Mouse (Mus musculus) right cerebral cortex, adult 18-20 months (tissue): Measurements from ENCODE around the gene Pde6b.

Source experiments
- DNase-seq: peaks from one replicate; pipeline ENCODE4 v3.0.0; 2022; ENCODE audit warnings: mixed read lengths

Gene Pde6b

GRCm38 (mm10) chr5:108465131-108465891, 77.1 kb downstream of the Pde6b start:
- DNase-seq = no peak

GRCm38 (mm10) chr5:108466647-108467046, 78.5 kb downstream of the Pde6b start:
- DNase-seq = no peak

DNA sequence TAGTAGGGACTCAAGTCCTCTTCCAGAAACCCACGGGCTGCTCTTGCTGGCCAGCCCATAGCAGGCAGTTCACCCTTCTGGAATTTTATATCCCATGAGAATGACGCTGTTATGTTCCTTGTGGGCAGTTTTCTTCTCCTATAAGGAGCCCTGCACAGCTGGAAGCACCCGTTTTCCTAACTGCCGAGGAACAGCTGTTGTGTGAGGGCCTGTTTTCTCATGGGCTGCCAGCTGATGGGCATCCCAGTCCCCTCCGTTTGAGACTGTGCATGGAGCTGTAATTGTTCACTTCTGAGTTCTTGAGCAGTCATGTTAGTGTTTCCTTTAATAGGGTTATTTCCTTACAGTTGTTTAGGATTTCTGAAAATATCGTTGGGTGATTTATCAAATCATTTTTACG, 81.4 kb downstream of the Pde6b start:
- no peak for DNase-seq

GRCm38 (mm10) chr5:108473737-108474136, 85.5 kb downstream of the Pde6b start:
- no peak for DNase-seq

DNA sequence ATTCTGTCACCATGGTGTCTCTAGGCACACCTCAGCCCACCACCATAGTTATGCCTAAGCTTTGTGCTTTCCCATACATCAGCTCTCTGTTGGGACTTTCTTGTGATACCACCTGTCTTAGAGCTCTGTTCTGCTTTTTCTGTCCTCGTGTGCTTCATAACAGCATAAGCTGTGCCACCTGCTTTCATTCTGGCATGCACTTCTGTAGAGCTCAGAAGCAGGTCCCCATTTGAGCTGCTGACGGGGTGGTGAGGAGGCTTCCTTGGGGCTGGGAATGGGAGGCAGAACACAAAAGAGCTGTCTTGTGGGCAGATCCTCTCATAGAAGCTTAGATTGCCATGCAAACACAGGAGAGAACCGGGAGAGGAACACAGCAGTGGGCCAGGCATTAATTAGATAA, 87.8 kb downstream of the Pde6b start:
- no peak for DNase-seq
